Mouse (Mus musculus) kidney, adult 2 months (tissue): ENCODE data around the gene Slc39a7. TPM values are rescaled to one million over a fixed set of nuclear protein-coding genes. Genes with fewer than 3 reads are reported as not detected.
"Not testable (repeated sequence)": the region's sequence is repeated elsewhere in the genome, so short reads cannot be mapped to it uniquely, and the experiment has no call there.

ENCODE experiments used
- DNase-seq: peaks from one replicate; pipeline ENCODE4 v3.0.0; 2021
- H3K27ac ChIP-seq: fragments of 200-500 bp; 2 replicates; pipeline ENCODE4 v1.5.1; 2012; ENCODE audit warnings: low read depth, low read length, control low read depth, inconsistent platforms; ENCODE audit not compliant: insufficient read depth
- H3K27me3 ChIP-seq: fragments of 200-500 bp; replicated peaks from 2 replicates; pipeline ENCODE4 v1.6.1; 2012; ENCODE audit warnings: mild to moderate bottlenecking, moderate library complexity, low read length, inconsistent platforms; ENCODE audit not compliant: control insufficient read depth, insufficient read depth
- H3K36me3 ChIP-seq: fragments of 200-500 bp; 2 replicates; pipeline ENCODE4 v1.6.1; 2012; ENCODE audit warnings: mild to moderate bottlenecking, moderate library complexity, low read length, inconsistent platforms; ENCODE audit not compliant: control insufficient read depth, insufficient read depth
- H3K4me1 ChIP-seq: fragments of 200-500 bp; 2 replicates; pipeline ENCODE4 v1.6.1; 2011; ENCODE audit warnings: low read length; ENCODE audit not compliant: control insufficient read depth, insufficient read depth
- H3K4me3 ChIP-seq: fragments of 200-500 bp; 2 replicates; pipeline ENCODE4 v1.5.1; 2011; ENCODE audit warnings: mild to moderate bottlenecking, low read depth, low read length, control low read depth; ENCODE audit not compliant: insufficient read depth
- CTCF ChIP-seq: fragments of 200-500 bp; conservative IDR thresholded peaks from 2 replicates; pipeline ENCODE4 v1.5.1; 2011; ENCODE audit warnings: low read depth, mild to moderate bottlenecking, control low read depth, low read length, moderate library complexity, mixed read lengths; ENCODE audit not compliant: insufficient read depth, insufficient read length
- POLR2A ChIP-seq: fragments of 200-500 bp; IDR thresholded peaks from one replicate; pipeline ENCODE4 v1.6.1; 2011; ENCODE audit warnings: low read depth, low read length, control low read depth
- WGBS: fragments of 180-500 bp; shearing (Covaris S2); methylation state at CpG from one replicate; pipeline ENCODE4 v1.1.7; 2018; 5-methylcytosine and 5-hydroxymethylcytosine counted together
- polyA plus RNA-seq: library from polyadenylated mRNA; depleted of rRNA; stranded (reverse); fragments of >200 nt; gene quantifications from 2 replicates; pipeline ENCODE4 v1.2.3, GENCODE M21; 2012

Gene Slc39a7
- polyA plus RNA-seq, 1 experiment, result 90.4 TPM

DNA sequence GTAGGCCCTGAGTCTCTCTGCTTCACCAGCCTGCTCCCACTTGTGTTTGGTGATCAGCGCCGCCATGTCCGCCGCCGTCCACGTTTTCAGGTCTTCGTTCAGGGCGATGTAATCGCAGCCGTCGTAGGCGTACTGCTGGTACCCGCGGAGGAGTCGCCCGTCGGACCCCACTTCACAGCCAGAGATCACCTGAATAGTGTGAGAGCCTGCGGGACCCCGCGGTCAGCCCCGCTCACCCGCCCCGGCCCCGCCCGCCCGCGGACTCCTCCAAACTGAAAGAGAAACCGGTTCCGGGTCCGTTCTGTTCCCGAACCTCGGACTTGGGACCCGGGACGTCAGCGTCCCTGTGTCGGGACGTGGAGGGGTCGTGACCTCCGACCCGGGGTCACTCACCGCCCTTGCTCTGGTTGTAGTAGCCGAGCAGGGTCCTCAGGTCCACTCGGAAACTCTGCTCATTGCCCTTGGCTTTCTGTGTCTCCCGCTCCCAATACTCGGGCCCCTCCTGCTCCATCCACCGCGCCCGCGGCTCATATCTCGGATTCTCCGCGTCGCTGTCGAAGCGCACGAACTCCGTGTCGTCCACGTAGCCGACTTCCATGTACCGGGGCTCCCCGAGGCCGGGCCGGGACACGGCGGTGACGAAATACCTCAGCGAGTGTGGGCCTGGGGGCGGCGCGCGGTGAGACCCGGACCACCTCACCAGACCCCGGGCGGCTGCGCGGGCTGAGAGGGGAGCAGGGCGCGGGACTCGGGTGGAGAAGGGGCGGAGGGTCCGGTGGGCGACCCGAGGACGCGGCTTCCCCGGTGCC lies 31.9 kb downstream of the Slc39a7 start:
- H3K4me1 ChIP-seq, result no peaks in the 10 kb centered on the region
- DNase-seq, result peak; percentile 59
- peak overlapping the region; percentile 72 for H3K4me3 ChIP-seq
- H3K27me3 ChIP-seq, result no peaks in the 10 kb centered on the region
- 2% methylated on average over 87 of the region's 87 CpGs for WGBS
- no peaks in the 10 kb centered on the region for H3K36me3 ChIP-seq
- peak overlapping the region; percentile 6 for H3K27ac ChIP-seq
- TF ChIP-seq CTCF (no peak), POLR2A (no peak)

DNA sequence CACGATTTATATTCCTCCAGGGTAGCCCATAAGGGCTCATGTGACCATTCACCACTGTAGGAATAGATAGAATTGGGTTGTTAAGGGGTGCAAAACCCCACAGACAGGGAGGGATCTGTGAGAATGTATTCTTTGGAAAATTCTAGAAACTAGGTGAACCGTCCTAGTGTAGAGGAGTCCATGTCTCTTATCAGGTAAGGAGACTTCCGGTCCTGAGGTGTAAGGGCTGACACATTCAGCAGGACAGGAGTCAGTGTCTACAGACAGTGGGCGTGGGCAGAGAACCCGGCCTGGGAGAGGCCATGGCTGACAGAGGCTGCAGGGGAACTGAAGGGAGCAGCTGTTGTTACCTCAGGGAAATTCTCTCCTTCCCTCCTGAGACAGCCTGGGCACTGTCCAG lies 32.8 kb downstream of the Slc39a7 start:
- not testable (repeated sequence) for DNase-seq, H3K27ac ChIP-seq, H3K27me3 ChIP-seq, H3K4me1 ChIP-seq, H3K36me3 ChIP-seq
- 66% methylated on average over 5 of the region's 5 CpGs for WGBS
- H3K4me3 ChIP-seq, result peak overlapping the region; percentile 5; the same call in 1 of the 2 replicates

DNA sequence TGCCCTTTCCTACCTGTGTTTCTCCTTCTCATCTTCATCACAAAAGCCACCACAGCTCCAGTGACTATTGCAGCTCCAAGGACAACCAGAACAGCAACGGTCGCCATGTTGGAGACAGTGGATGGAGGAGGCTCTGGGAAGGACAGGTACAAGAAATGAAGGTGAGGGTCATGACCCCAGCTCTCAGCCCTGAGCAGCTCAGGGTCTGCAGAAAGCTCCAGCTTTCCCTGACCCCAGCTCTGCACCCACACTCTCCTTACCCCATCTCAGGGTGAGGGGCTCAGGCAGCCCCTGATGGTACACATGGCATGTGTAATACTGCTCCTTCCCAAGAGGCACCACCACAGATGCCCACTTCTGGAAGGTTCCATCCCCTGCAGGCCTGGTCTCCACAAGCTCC lies 34.5 kb downstream of the Slc39a7 start:
- H3K4me1 ChIP-seq, H3K36me3 ChIP-seq, H3K27ac ChIP-seq, DNase-seq, H3K4me3 ChIP-seq, H3K27me3 ChIP-seq: not testable (repeated sequence)
- 94% methylated on average over 2 of the region's 2 CpGs for WGBS

DNA sequence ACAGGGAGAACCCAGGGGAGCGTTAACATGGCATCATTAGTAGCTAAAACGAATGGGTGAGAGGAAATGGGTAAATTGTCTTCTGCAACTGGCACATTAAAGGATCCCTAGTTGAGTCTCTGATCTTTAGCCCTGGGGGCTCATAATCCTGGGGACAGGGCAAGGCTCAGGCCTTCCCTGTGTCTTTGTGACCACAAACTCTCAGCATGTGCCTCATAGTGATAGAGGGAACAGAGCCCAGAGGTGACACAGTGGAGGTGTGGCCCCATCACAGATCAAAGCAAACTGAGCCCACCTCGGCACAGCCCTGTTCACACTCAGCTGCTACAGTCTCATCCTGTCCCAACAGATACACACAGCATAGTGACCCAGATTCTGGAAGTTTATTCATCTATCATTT lies 35.8 kb downstream of the Slc39a7 start:
- no peak for TF ChIP-seq CTCF
- no peak for TF ChIP-seq POLR2A
- Histone ChIP-seq H3K36me3 (no peaks in the 10 kb centered on the region), H3K27me3 (no peaks in the 10 kb centered on the region), H3K27ac (no peak overlapping the region), H3K4me1 (no peaks in the 10 kb centered on the region), H3K4me3 (no peak overlapping the region)
- 60% methylated on average over 3 of the region's 3 CpGs for WGBS
- no peak for DNase-seq

DNA sequence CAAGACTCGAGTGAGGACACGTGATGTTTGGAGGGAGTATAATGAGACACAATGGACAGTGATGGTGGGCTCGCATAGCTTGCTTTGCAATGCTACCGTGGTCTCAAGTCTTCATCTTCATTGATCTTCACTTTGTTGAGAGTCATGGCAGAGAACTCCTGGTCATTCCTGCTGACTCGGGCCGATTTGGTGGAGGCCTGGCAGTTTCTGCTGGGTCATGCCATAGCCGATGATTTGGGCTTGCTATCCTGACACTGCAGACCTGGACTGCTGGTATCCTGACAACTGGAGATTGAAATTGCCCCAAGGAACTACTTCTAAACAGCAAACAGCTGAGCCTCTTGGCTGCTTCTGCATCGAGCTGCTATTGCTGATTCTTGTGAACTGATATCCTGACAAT lies 36.5 kb downstream of the Slc39a7 start:
- DNase-seq, result no peak
- H3K36me3 ChIP-seq, result no peaks in the 10 kb centered on the region
- H3K4me1 ChIP-seq, result no peaks in the 10 kb centered on the region
- 95% methylated on average over 8 of the region's 8 CpGs for WGBS
- no peak overlapping the region for H3K4me3 ChIP-seq
- no peak for TF ChIP-seq POLR2A
- TF ChIP-seq CTCF, result no peak
- H3K27ac ChIP-seq, result no peak overlapping the region
- H3K27me3 ChIP-seq, result no peaks in the 10 kb centered on the region

DNA sequence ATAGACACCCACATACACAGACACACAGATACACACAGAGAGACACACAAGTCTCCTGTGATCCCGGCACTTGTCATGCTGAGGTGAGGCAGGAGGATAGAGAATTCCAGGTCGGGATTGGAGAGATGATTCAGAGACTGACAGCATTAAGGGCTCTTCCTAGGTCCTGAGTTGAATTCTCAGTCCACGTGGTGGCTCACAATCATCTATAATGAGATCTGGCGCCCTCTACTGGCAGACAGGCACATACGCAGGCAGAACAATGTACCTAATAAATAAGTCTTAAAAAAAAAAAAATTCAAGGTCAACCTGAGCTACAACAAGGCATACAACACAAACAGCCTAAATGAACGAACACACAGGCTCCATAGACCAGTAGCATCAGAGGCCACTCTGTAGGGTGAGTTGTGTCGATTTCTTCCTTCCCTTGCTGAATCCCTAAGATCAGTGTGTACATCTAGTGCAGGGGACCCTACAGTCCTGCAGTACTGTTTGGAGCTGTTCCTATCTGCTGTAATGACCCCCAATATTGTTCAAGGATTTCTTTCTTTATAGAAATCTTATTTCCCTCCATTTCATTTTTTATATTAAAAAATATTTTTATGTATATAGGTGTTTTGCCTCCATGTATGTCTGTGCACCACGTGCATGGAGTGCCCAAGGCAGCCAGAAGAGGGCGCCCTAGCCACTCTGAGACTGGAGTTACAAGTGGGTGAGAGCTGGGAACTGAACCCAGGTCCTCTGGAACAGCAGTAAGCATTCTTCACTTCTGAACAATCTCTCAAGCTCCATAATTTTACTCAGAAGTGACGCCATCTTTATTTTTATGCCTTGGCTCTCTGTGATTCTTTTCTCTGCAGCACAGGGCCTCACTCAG lies 39.5 kb downstream of the Slc39a7 start:
- peak; percentile 73 for DNase-seq
- Histone ChIP-seq H3K36me3 (no peaks in the 10 kb centered on the region), H3K27me3 (no peaks in the 10 kb centered on the region), H3K27ac (no peak overlapping the region), H3K4me1 (no peaks in the 10 kb centered on the region), H3K4me3 (no peak overlapping the region)
- peak; percentile 82 for TF ChIP-seq CTCF
- no peak for TF ChIP-seq POLR2A
- 31% methylated on average over 10 of the region's 10 CpGs for WGBS

DNA sequence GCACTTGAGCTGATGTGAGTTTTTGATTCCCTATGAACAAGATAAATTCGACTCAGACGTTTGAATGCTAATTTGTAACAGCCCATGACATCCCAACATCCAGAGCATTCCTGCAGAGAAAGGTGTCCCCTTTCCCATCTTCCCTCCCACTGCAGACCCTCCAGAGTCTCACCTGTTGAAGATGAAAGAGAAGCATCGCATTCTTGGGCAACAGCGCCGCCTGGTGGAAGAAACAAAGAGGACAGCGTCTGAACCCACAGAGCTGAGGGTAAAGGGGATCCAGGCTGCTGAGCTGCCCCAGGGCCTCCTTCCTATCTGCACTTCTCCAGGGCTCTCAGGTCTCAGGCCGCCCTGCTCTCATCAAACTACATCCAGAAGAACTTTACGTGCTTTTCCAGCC lies 49.3 kb downstream of the Slc39a7 start:
- not testable (repeated sequence) for H3K27ac ChIP-seq, H3K27me3 ChIP-seq, H3K4me3 ChIP-seq, H3K36me3 ChIP-seq
- peaks cover 12% of the 10 kb centered on the region; the same call in 1 of the 2 replicates for H3K4me1 ChIP-seq
- WGBS, result 9% methylated on average over 8 of the region's 8 CpGs
- peak; percentile 61 for TF ChIP-seq CTCF
- DNase-seq, result peak; percentile 67
